Mouse (Mus musculus) neural tube, embryonic 11.5 days (tissue): ENCODE measurements around the gene Bnc2. TPM values are rescaled to one million over a fixed set of nuclear protein-coding genes. Genes with fewer than 3 reads are reported as not detected.

Experiments
- polyA plus RNA-seq: library from polyadenylated mRNA; unstranded; fragments of >200 nt; fragmentation: Nextera tagmentation; extraction: Ambion mirVana; gene quantifications from 2 replicates; pipeline ENCODE4 v1.2.1, GENCODE M21; 2014

Gene Bnc2
- polyA plus RNA-seq, 1 experiment from 2014 or later, result 12.8 TPM

Other genes with a start within 250 kb of the Bnc2 start
- 9.7 and 11.5 TPM in 2 replicates for gene Cntln, start 209.0 kb upstream of the Bnc2 start, polyA plus RNA-seq